Mouse (Mus musculus): ENCODE measurements around the gene 4930447F04Rik. TPM values are rescaled to one million over a fixed set of nuclear protein-coding genes. Genes with fewer than 3 reads are reported as not detected.

The 4930447F04Rik gene
- total RNA-seq (2021) = not detected

DNA sequence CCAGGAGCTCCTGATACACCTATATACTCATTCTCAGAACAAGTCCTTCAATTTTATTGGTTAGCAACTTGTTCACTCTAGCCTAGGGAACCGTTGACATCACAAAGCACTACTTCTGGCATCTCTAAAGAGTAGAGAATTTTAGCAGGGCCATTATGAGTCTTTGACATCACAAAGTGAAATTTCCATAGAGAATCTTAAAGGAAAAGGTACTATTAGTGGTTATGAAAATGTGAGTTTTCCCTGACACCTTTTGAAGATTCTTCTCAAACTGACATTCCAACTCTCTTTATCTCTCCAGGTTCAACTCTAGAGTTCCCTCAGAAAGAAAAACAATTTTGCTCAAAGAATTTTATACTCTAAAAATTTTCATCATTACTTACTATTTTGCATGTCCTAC, at the start of gene 4930447F04Rik:
Gene 4930447F04Rik (minus strand): TSS at position 101 of the 400 bp plus-strand sequence.
- intact Hi-C loops (cut with DNase I) = no loop called here
- DNase-seq = no peak

Data from heart, postnatal 10 days (tissue).